Mouse (Mus musculus) neural tube, embryonic 13.5 days (tissue): ENCODE measurements at regions not wholly inside any gene's neighbourhood (a gene's known extent, or its start where the extent isn't known, plus 50 kb on each side); places are given as distances from the start of the nearest gene placed in this dataset.
A peak's percentile ranks its signal among the peaks of the same experiment; 100 is the strongest.

Experiments used
- ATAC-seq: fragments of 200-750 bp; cut with Nextera tagmentation; 2 replicates; pipeline ENCODE4 v1.8.0; 2017; ENCODE audit warnings: low read depth, mild to moderate bottlenecking, moderate TSS enrichment, moderate library complexity
- H3K27ac ChIP-seq: fragments of 300-500 bp; sonication (generic); replicated peaks from 2 replicates; pipeline ENCODE4 v1.5.1; 2015; ENCODE audit warnings: moderate library complexity, mild to moderate bottlenecking, inconsistent platforms
- H3K27me3 ChIP-seq: fragments of 300-500 bp; sonication (generic); 2 replicates; pipeline ENCODE4 v1.6.1; 2015; ENCODE audit warnings: mild to moderate bottlenecking, inconsistent platforms
- H3K36me3 ChIP-seq: fragments of 300-500 bp; sonication (generic); 2 replicates; pipeline ENCODE4 v1.6.1; 2015; ENCODE audit warnings: mild to moderate bottlenecking, inconsistent platforms
- H3K4me1 ChIP-seq: fragments of 300-500 bp; sonication (generic); replicated peaks from 2 replicates; pipeline ENCODE4 v1.6.1; 2015; ENCODE audit warnings: inconsistent platforms
- H3K4me2 ChIP-seq: fragments of 300-500 bp; sonication (generic); 2 replicates; pipeline ENCODE4 v1.6.1; 2015; ENCODE audit warnings: inconsistent platforms, mild to moderate bottlenecking, moderate library complexity
- H3K4me3 ChIP-seq: fragments of 300-500 bp; sonication (generic); 2 replicates; pipeline ENCODE4 v1.5.1; 2015; ENCODE audit warnings: mild to moderate bottlenecking, inconsistent platforms
- H3K9ac ChIP-seq: fragments of 300-500 bp; sonication (generic); 2 replicates; pipeline ENCODE4 v1.6.1; 2015; ENCODE audit warnings: moderate library complexity, mild to moderate bottlenecking, inconsistent platforms
- H3K9me3 ChIP-seq: fragments of 300-500 bp; sonication (generic); 2 replicates; pipeline ENCODE4 v1.6.1; 2016; ENCODE audit warnings: inconsistent platforms
- WGBS: fragments of 180-500 bp; shearing (Covaris S2); methylation state at CpG from one replicate; pipeline ENCODE4 v1.1.7; 2015; 5-methylcytosine and 5-hydroxymethylcytosine counted together

- peak overlapping the region; percentile 70 for H3K27ac ChIP-seq
- H3K9me3 ChIP-seq = no peaks in the 10 kb centered on the region
- peak overlapping the region; percentile 39 for H3K4me3 ChIP-seq
- H3K4me1 ChIP-seq = peaks cover 26% of the 10 kb centered on the region
- peak; percentile 88 for ATAC-seq
- peak overlapping the region; percentile 56 for H3K9ac ChIP-seq
- no peaks in the 10 kb centered on the region for H3K36me3 ChIP-seq
- 11% methylated on average over 30 of the region's 30 CpGs for WGBS
- H3K4me2 ChIP-seq = peak overlapping the region; percentile 61
- no peaks in the 10 kb centered on the region for H3K27me3 ChIP-seq
Observed at GRCm38 (mm10) chr12:69461888-69462840, 89.9 kb upstream of the Gm9887 start.

GRCm38 (mm10) chr12:69460552-69461079 lies 88.4 kb upstream of the Gm9887 start:
- Histone ChIP-seq H3K4me3 (no peak overlapping the region), H3K27ac (no peak overlapping the region), H3K4me2 (no peak overlapping the region), H3K36me3 (no peaks in the 10 kb centered on the region), H3K9me3 (no peaks in the 10 kb centered on the region), H3K9ac (no peak overlapping the region), H3K27me3 (no peaks in the 10 kb centered on the region), H3K4me1 (peaks cover 24% of the 10 kb centered on the region)
- WGBS = 77% methylated on average over 3 of the region's 3 CpGs
- no peak for ATAC-seq

GRCm38 (mm10) chr12:69458170-69458841 lies 86.0 kb upstream of the Gm9887 start:
- H3K27ac ChIP-seq = no peak overlapping the region; the same call in 1 of the 2 replicates
- ATAC-seq = no peak
- WGBS = 72% methylated on average over 14 of the region's 14 CpGs

GRCm38 (mm10) chr12:69456746-69457145 lies 84.5 kb upstream of the Gm9887 start:
- WGBS = 89% methylated on average over 3 of the region's 3 CpGs
- Histone ChIP-seq H3K36me3 (no peaks in the 10 kb centered on the region), H3K9ac (no peak overlapping the region), H3K27ac (no peak overlapping the region), H3K4me3 (no peak overlapping the region), H3K27me3 (no peaks in the 10 kb centered on the region), H3K4me2 (no peak overlapping the region), H3K9me3 (no peaks in the 10 kb centered on the region), H3K4me1 (peaks cover 15% of the 10 kb centered on the region; the same call in 1 of the 2 replicates)
- ATAC-seq = no peak

More at GRCm38 (mm10) chr12:69458170-69458841, 86.0 kb upstream of the Gm9887 start:
- Histone ChIP-seq H3K4me2 (no peak overlapping the region), H3K27me3 (no peaks in the 10 kb centered on the region), H3K4me1 (peaks cover 24% of the 10 kb centered on the region), H3K4me3 (no peak overlapping the region), H3K9me3 (no peaks in the 10 kb centered on the region), H3K36me3 (no peaks in the 10 kb centered on the region), H3K9ac (no peak overlapping the region)

- H3K36me3 ChIP-seq = no peaks in the 10 kb centered on the region
- H3K9me3 ChIP-seq = no peaks in the 10 kb centered on the region
- H3K4me1 ChIP-seq = 0 out of 2 replicates have a peak, but pooled peaks cover 9% of the 10 kb centered on the region
- no peak overlapping the region for H3K4me3 ChIP-seq
- H3K27ac ChIP-seq = no peak overlapping the region
- no peak overlapping the region for H3K9ac ChIP-seq
- no peak for ATAC-seq
- WGBS = 90% methylated on average over 12 of the region's 12 CpGs
- no peak overlapping the region for H3K4me2 ChIP-seq
- H3K27me3 ChIP-seq = no peaks in the 10 kb centered on the region
Observed at GRCm38 (mm10) chr12:69456116-69456515, 83.9 kb upstream of the Gm9887 start.

- ATAC-seq = no peak
- 72% methylated on average over 5 of the region's 5 CpGs for WGBS
- Histone ChIP-seq H3K9me3 (no peaks in the 10 kb centered on the region), H3K9ac (no peak overlapping the region), H3K27me3 (no peaks in the 10 kb centered on the region), H3K4me2 (no peak overlapping the region), H3K4me3 (no peak overlapping the region), H3K36me3 (no peaks in the 10 kb centered on the region), H3K27ac (no peak overlapping the region), H3K4me1 (0 out of 2 replicates have a peak, but pooled peaks cover 9% of the 10 kb centered on the region)
Observed at GRCm38 (mm10) chr12:69455566-69455965, 83.3 kb upstream of the Gm9887 start.

GRCm38 (mm10) chr12:69453544-69453943 lies 81.3 kb upstream of the Gm9887 start:
- no peak overlapping the region for H3K4me2 ChIP-seq
- WGBS = 84% methylated on average over 6 of the region's 6 CpGs
- no peaks in the 10 kb centered on the region for H3K27me3 ChIP-seq
- H3K9ac ChIP-seq = no peak overlapping the region
- H3K4me1 ChIP-seq = 0 out of 2 replicates have a peak, but pooled peaks cover 7% of the 10 kb centered on the region
- no peak for ATAC-seq
- H3K36me3 ChIP-seq = no peaks in the 10 kb centered on the region
- H3K9me3 ChIP-seq = no peaks in the 10 kb centered on the region
- H3K27ac ChIP-seq = no peak overlapping the region
- no peak overlapping the region for H3K4me3 ChIP-seq

GRCm38 (mm10) chr12:69452986-69453385 lies 80.7 kb upstream of the Gm9887 start:
- 96% methylated on average over 10 of the region's 10 CpGs for WGBS
- Histone ChIP-seq H3K4me1 (0 out of 2 replicates have a peak, but pooled peaks cover 2% of the 10 kb centered on the region), H3K36me3 (no peaks in the 10 kb centered on the region), H3K9me3 (no peaks in the 10 kb centered on the region), H3K4me2 (no peak overlapping the region), H3K9ac (no peak overlapping the region), H3K27me3 (no peaks in the 10 kb centered on the region), H3K4me3 (no peak overlapping the region), H3K27ac (no peak overlapping the region)
- no peak for ATAC-seq

- no peaks in the 10 kb centered on the region for H3K27me3 ChIP-seq
- H3K9ac ChIP-seq = no peak overlapping the region
- H3K27ac ChIP-seq = no peak overlapping the region
- peaks cover 14% of the 10 kb centered on the region for H3K4me1 ChIP-seq
- no peaks in the 10 kb centered on the region for H3K36me3 ChIP-seq
- 62% methylated on average over 6 of the region's 6 CpGs for WGBS
- H3K4me2 ChIP-seq = no peak overlapping the region
- no peak for ATAC-seq
- no peak overlapping the region for H3K4me3 ChIP-seq
- no peaks in the 10 kb centered on the region for H3K9me3 ChIP-seq
Observed at GRCm38 (mm10) chr12:69451110-69451509, 78.9 kb upstream of the Gm9887 start.

GRCm38 (mm10) chr12:69447962-69448767 lies 75.9 kb upstream of the Gm9887 start:
- 0 out of 2 replicates have a peak overlapping the region, but pooled peaks have one; percentile 17 for H3K4me2 ChIP-seq
- no peak for ATAC-seq
- no peaks in the 10 kb centered on the region for H3K36me3 ChIP-seq
- WGBS = 71% methylated on average over 14 of the region's 14 CpGs
- no peak overlapping the region for H3K4me3 ChIP-seq
- H3K27me3 ChIP-seq = no peaks in the 10 kb centered on the region
- peaks cover 17% of the 10 kb centered on the region for H3K4me1 ChIP-seq
- H3K9ac ChIP-seq = no peak overlapping the region
- peak overlapping the region; percentile 2; the same call in 1 of the 2 replicates for H3K27ac ChIP-seq
- no peaks in the 10 kb centered on the region for H3K9me3 ChIP-seq

GRCm38 (mm10) chr12:69447322-69447827 lies 75.1 kb upstream of the Gm9887 start:
- H3K9ac ChIP-seq = no peak overlapping the region; the same call in 1 of the 2 replicates
- H3K27ac ChIP-seq = peak overlapping the region; percentile 84
- no peak for ATAC-seq
- WGBS = 76% methylated on average over 9 of the region's 9 CpGs
- H3K4me3 ChIP-seq = no peak overlapping the region
- H3K36me3 ChIP-seq = no peaks in the 10 kb centered on the region
- H3K9me3 ChIP-seq = no peaks in the 10 kb centered on the region
- no peaks in the 10 kb centered on the region for H3K27me3 ChIP-seq
- H3K4me2 ChIP-seq = peak overlapping the region; percentile 51; the same call in 1 of the 2 replicates
- peaks cover 17% of the 10 kb centered on the region for H3K4me1 ChIP-seq
